In the genomic region with DNA sequence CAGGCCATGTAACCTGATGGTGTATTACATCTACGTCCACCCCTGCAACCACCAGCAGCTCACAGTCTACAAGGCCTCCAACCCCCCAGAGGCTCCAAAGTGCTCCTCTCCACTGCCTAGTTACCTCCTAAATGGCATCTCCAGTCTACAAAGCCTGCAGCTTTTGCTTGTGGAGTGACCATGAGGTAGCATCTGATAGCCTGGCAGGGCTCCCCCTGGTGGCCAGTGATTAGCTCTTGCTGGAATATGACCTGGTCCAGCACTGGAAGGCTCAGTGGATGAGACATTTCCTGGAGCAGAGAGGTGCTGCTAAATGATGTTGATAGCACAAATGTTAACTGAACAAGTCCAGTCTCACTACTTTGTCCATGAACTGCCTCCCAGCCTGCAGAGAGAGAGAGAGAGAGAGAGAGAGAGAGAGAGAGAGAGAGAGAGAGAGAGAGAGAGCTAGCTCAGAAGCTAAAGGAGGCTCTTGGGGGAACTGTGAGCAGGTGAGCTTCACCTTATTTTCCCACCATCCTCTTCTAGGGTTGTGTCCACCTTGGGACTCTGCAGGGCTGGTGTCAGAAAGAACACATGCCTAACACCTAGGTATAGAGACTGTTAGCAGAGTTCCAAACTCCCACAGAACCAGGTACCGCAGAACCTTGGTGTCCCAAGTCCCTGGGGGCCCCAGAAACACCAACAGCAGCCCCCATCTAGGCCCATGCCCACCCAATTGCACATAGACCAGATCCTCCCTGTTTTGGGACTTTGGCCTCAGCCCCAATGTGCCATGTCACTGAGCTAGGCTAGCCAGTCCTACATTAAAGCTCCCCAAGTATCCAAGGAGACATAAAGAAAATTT, we compare ENCODE assay signal across 9 mouse cellular contexts. TPM values are rescaled to one million over a fixed set of nuclear protein-coding genes. Genes with fewer than 3 reads are reported as not detected.
DNase-seq lines count a peak whose midpoint lies in the region; ATAC-seq and TF ChIP-seq lines count a peak whose summit lies in the region.
"Had no signal": no experiment of that assay in that cellular context is flagged by ENCODE, and none has a peak within 500 bp of the region (broad histone marks: within the 10 kb centered on the region; RNA-seq: fewer than 3 reads in every experiment).

No protein-coding gene starts in this region.

- TF ChIP-seq POLR2A in thymus, adult 2 months (IDR thresholded peaks at IDR 0.05; ENCODE audit: control insufficient read depth, extremely low read depth, insufficient read depth, low read length, poor library complexity), result no peak

- TF ChIP-seq CTCF in thymus, adult 2 months (IDR thresholded peaks at IDR 0.05; ENCODE audit: borderline replicate concordance, control insufficient read depth, extremely low read depth, insufficient read depth, low read length, poor library complexity), result peak; percentile 70; the same call in 1 of the 2 replicates

- H3K9me3 ChIP-seq in limb, embryonic 10.5 days (replicated peaks), result no peaks in the 10 kb centered on the region
- H3K9me3 ChIP-seq: neural tube, embryonic 13.5 days had no signal

- DNase-seq in thymus, adult 2 months, result peak; percentile 43
- no peak for DNase-seq in thymus, adult 18-20 months
- DNase-seq in embryo, embryonic 9.5 days (ENCODE audit: extremely low spot score), result peak; percentile 73
- peak; percentile 43 to 70 for DNase-seq in kidney, adult 8-10 months
- peak; percentile 93 for DNase-seq in limb, embryonic 10.5 days (ENCODE audit: low spot score)
- DNase-seq in naive thymus-derived CD4-positive, alpha-beta T cell, adult 2 months (ENCODE audit: low read depth), result peak; percentile 26
- DNase-seq in telencephalon, adult 2 months (ENCODE audit: low read depth, low spot score), result peak; percentile 47

- H3K4me3 ChIP-seq in thymus, adult 2 months (ENCODE audit: control insufficient read depth, insufficient read depth, low read length), result no peak overlapping the region
- H3K4me3 ChIP-seq in limb, embryonic 10.5 days, result no peak overlapping the region
- H3K4me3 ChIP-seq: neural tube, embryonic 13.5 days had no signal

- H3K27me3 ChIP-seq in thymus, adult 2 months (ENCODE audit: control insufficient read depth, insufficient read depth, low read length), result no peaks in the 10 kb centered on the region
- H3K27me3 ChIP-seq in limb, embryonic 10.5 days (ENCODE audit: low read depth, poor library complexity, severe bottlenecking), result no peaks in the 10 kb centered on the region

- H3K4me1 ChIP-seq in thymus, adult 2 months (replicated peaks; ENCODE audit: control insufficient read depth, insufficient read depth, low read length), result no peaks in the 10 kb centered on the region
- H3K4me1 ChIP-seq in limb, embryonic 10.5 days, result peaks cover 41% of the 10 kb centered on the region

- ATAC-seq in granulocyte monocyte progenitor cell, adult 5-6 weeks (replicated peaks; ENCODE audit: poor library complexity, severe bottlenecking), result peak; percentile 96

- 95% methylated on average over 2 of the region's 2 CpGs for WGBS in thymus, adult 2 months
- 80% methylated on average over 2 of the region's 2 CpGs for WGBS in limb, embryonic 10.5 days

- H3K36me3 ChIP-seq in thymus, adult 2 months (ENCODE audit: control insufficient read depth, insufficient read depth, low read length), result no peaks in the 10 kb centered on the region
- H3K36me3 ChIP-seq in limb, embryonic 10.5 days, result no peaks in the 10 kb centered on the region
- H3K36me3 ChIP-seq: neural tube, embryonic 13.5 days had no signal

- H3K27ac ChIP-seq in thymus, adult 2 months (ENCODE audit: control insufficient read depth, insufficient read depth, low read length), result no peak overlapping the region
- peak overlapping the region; percentile 20 for H3K27ac ChIP-seq in limb, embryonic 10.5 days
- H3K27ac ChIP-seq: neural tube, embryonic 13.5 days had no signal

RNA-seq across cellular contexts. Expression of a gene that starts 43.3 kb away (rescaled TPM):
- 6.3 and 6.7 TPM in 2 replicates for polyA plus RNA-seq in thymus, adult 2 months (2012; rRNA removed)
- 23.7 and 33.5 TPM in 2 replicates for total RNA-seq in granulocyte monocyte progenitor cell, adult 5-6 weeks (2014; fragmentation: Nextera tagmentation)
- 7.1 and 9.4 TPM in 2 replicates for total RNA-seq in granulocyte monocyte progenitor cell, adult 5-6 weeks (2017)
- 46.7 and 74.5 TPM in 2 replicates for polyA plus RNA-seq in limb, embryonic 10.5 days (2016; fragmentation: Nextera tagmentation; extraction: Ambion mirVana)

Comparison
In these comparisons a context has a peak if more than half of its experiments do, and no peak if none do; other contexts are left out.
1. DNase-seq: peak in thymus, adult 2 months (single experiment), embryo, embryonic 9.5 days (single experiment), kidney, adult 8-10 months (2 of 2), limb, embryonic 10.5 days (single experiment), naive thymus-derived CD4-positive, alpha-beta T cell, adult 2 months (single experiment) and telencephalon, adult 2 months (single experiment); none in thymus, adult 18-20 months (0 of 2).